Mouse (Mus musculus) cerebellum, adult 11 months (tissue): ENCODE results near the gene Isg20.

Experiments
- DNase-seq: peaks from one replicate; pipeline ENCODE4 v3.0.0; 2022

The Isg20 gene

GRCm38 (mm10) chr7:78912974-78913474, at the start of gene Isg20:
Gene Isg20, plus strand, starts transcription at chr7:78913424.
- DNase-seq, result no peak

GRCm38 (mm10) chr7:78863796-78864445, 49.3 kb upstream of the Isg20 start:
- no peak for DNase-seq

DNA sequence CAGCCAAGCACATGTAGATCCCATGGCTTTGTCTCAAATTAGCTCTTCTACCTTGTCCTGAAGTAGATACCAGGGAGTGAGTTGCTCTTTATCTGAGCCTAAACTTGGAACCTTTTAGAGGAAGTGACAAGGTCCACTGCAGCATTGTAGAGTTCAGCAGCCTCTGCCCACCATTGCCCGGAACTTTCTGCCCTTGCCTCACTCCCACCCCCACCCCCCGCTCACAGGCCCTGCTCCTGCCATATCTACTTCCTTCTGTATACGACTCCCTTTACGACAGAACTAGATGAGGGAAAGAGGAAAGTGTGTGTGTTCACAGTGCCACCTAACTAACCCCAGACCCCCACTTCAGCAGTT, 48.8 kb upstream of the Isg20 start:
- DNase-seq, result no peak

DNA sequence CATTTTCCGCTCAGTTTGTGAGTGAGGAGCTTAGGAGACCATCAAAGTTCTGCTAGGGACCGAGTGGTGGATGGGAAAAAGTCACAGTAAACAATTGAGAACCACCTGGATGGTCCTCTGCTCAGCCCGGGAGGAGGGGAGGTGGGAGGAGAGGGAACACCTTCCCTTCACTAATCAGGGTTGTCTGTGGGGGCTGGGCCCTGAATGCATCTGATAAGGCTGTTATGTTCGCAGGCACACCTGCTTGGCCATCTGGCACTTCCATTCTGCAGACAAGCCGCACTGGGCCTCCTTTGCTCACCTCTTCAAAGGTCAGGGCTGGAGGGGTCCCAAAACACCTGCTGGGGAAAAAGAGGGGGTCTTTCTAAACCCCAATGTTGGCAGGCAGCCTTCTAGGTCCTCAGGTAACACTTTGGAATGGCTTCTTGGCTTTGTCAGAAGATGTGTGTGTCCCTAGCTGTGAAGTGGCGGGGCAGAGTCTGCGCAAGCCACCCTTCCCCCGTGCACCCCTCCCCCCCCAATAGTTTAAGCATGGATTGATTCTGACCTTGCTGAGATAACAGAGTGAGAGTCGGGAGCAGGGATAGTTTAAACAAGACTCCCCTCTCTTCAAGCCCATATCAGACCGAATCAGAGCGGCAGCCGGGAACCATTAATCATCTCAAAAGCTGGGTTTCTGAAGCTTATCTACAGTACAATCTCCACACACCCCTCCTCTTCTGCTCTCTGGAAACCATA, 47.8 kb upstream of the Isg20 start:
- no peak for DNase-seq

GRCm38 (mm10) chr7:78868731-78869130, 44.5 kb upstream of the Isg20 start:
- DNase-seq, result no peak

- DNase-seq, result no peak
These were observed 40.9 kb upstream of the Isg20 start for GRCm38 (mm10) chr7:78872366-78872765.

DNA sequence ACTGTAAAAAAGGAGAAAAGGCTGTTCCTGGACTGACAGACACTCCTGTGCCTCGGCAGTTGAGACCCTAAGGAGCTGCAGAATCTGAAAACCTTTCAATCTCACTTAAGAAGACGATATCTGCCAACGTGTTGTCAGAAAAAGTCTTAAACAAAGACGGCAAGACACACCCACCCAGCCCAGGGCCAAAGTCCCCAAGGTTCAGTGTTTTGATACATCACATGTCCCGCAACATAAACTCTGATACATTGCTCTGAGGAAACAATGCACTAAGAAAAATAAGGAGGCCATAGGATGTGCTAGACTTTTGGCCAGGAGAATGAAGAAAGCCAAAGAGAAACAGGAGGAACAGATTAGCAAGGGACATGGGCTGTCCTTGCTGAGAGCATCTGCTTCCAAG, 40.4 kb upstream of the Isg20 start:
- DNase-seq, result no peak

DNA sequence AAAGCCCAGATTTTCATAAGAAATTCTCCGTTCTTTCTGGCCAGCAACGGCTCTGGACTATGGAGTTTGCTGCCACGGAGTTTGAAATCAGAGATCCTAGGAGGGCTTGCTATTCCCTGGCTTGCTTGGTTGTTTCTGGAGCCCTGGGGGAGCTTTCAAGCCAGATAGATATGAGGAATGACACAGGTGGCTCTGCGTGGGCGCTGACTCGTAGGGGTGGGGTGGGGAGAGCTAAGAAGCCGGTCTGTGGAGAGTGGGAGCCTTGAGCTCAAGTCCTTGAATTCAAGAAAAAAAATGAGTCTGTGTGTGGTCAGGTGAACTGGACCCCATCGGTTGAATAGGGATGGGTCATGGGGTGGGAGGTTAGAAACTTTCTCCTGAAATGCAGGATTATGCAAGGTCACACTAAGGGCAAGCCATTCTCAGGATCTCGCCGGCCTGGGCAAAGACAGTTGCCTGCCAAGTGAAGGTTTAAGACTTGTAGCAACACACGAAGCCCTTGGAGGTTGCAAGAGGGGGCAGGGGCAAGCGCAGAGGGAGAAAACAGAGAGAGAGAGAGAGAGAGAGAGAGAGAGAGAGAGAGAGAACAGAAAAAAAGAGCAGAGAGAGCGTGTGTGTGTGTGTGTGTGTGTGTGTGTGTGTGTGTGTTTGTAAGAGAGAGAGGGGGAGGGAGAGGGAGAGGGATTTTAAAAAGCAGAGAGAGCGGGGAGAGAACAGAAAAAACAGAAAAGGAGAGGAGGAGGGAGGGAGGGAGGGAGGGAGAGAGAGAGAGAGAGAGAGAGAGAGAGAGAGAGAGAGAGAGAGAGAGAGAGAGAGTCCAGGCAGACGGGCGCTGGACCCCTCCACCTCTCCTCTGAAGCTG, 31.4 kb upstream of the Isg20 start:
- DNase-seq, result no peak

DNA sequence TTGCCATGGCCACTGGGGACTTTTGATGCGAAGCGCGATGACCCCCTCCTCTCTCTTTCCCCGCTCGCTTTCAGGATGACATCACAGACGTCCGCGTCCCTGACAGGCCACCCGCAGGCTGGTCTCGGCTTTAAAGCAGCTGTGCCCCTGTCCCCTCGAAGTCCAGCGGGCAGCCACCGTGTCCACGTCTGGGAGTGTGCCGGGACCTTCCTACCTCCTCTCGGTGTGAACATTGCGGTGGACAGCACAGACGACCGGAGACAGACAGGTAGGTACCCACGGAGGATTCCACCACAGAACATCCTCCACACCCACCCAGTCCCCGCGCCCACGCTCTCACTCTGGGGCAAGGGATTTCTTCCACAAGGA, 30.8 kb upstream of the Isg20 start:
- DNase-seq, result no peak

DNA sequence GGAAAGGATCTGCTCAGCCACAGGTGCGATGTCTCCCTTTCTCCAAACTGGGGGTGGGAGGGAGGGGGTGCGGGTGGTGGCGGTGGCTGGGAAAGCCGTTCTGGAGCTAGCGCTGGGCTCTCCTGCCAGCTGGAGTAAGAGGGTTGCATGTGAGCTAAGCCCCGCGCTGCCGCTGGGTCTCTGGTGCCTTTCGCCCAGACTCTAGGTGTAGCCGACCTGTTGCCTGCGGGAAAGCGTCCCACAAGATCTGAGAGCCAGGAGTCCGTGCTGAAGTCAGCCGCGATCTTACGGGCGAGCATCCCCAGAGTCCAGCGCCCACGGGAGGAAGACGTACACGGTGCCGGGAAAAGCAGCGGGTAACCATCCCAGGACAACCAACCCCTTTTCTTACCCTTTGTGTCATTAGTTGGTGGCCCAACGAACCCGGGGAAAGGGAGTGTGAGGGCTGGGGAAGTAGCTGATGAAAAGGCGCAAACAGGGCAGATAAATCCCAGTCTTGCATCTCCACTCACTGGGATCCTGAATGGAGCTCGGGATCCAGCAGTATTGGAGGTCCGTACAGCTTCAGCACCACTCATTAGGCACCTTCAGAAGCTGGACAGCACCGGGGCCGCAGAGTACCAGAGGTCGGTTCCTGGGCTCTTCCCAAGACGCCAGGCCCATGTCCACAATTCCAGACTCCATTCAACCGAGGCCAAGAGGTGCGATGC, 30.1 kb upstream of the Isg20 start:
- DNase-seq, result no peak

DNA sequence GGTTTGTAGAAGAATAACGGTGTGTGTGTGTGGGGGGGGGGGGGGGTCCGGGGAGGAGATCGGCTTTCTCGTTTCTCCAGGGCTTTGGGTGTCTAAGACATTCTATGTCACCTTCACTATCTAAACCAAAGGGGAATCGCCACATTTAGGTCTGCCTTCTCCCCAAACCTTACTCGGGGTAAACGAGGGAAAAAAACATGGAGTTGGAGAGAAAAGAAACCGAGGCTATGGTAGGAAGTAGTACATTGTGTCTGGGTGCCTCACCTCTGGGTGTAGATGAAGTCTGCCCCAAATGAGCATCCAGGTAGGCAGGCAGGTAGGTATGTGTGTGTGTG, 29.5 kb upstream of the Isg20 start:
- no peak for DNase-seq

DNA sequence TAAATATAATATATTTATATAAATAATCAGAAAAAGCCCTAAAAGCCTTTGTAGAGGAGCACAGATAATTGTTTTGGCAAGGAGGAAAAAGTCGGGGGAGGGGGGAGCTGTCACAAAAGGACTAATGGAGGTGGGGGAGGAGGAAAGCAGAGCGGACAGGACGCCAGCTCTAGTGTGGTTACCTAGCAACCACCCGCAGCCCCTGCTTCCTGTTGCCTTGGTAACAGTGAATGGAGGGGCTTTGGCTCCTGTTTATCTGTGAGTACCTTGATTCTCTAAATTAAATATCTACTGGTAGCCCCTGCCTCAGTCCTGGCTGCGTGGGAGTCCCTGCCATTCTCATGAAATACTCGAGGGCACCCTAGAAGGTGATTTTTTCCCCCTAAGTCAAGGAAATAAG, 29.1 kb upstream of the Isg20 start:
- no peak for DNase-seq

GRCm38 (mm10) chr7:78885404-78885803, 27.8 kb upstream of the Isg20 start:
- DNase-seq, result no peak

DNA sequence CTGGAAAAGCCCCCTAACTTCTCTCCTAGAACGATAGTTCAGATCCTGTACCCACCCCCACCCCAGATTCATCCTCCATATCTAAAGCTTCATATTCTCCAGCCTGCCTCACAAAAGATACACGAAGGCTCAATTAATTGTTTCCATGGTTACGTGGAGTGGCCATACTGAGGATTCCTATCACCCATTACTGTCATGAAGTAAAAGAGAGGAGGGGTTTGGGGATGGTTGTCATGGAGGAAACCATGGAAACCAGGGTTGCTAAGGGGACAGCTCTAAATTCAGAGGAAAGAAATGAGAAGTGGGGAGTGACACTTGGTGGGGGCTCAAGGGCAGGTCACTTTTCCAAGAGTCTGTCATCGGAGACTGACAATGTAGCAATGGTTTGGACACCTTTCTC, 26.7 kb upstream of the Isg20 start:
- no peak for DNase-seq

- no peak for DNase-seq
These were observed 25.8 kb upstream of the Isg20 start for GRCm38 (mm10) chr7:78887431-78887842.

DNA sequence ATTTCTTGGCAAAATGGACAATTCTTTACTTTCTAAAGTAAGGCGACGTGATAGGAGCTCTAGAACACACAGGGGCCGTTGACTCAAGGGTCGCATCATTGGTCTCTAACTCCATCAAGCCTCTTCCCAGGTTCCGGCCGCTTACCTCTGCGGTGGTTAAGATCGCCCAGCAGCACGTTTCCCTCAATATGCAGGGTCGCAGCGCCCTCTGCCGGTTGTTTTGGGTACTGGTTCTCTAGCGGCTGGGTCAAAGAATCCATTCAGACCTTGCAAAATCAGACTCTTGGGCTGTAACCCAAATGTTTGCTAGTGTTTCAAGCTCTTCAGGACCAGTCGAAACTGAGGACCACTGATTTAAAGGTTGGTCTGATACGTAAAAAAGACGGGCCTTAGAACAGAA, 22.6 kb upstream of the Isg20 start:
- DNase-seq, result peak; percentile 77

DNA sequence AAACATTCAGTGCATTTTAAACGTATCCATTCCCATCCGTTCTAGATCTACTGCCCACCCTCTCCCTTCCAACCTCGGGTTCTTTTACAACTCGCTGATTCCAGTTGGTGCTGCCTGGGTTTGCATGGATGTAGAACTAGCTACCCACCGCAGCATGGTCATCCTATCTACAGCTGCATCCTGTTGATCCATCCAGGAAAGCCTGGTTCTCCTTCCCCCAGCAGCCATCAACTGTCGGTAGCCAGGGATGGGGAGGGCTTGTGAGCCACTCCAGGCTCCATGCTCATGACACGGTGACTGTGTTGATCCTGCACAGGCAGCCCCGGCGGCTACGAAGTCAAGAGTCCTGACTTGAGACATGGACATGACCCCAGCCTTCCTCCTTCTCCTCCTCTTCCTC, 19.3 kb upstream of the Isg20 start:
- DNase-seq, result no peak

GRCm38 (mm10) chr7:78895021-78895652, 18.1 kb upstream of the Isg20 start:
- DNase-seq, result no peak

GRCm38 (mm10) chr7:78895653-78896333, 17.4 kb upstream of the Isg20 start, which contains the start of gene Aen:
Gene Aen, plus strand, starts transcription at chr7:78895854.
- DNase-seq, result peak; percentile 98

DNA sequence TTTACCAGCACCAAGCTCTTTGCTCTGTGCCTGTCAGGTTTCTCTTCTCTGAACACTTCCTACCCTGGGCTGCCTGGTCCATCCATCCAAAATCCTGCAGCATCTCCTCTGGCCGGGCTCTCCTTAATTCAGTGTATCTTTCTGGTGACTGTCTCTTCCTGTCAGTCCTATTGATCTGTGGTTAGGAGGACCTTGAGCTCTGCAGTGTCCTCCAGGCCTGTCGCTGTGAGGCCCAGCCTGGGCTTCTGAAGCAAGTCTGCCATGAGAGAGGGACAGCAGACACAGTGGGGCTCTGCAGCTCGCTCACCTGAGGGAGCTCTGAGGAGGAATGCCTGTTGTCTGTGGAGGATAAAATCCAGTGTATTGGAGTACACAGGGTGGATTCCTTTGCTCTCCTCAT, 15.7 kb upstream of the Isg20 start:
- DNase-seq, result no peak

GRCm38 (mm10) chr7:78903174-78903870, 9.9 kb upstream of the Isg20 start:
- no peak for DNase-seq
